ENCODE assay signal across 8 mouse cellular contexts in genomic region chr16:17275721-17276120, GRCm38 (mm10). TPM values are rescaled to one million over a fixed set of nuclear protein-coding genes. Genes with fewer than 3 reads are reported as not detected.
A peak's percentile ranks its signal among the peaks of the same experiment; 100 is the strongest.
DNase-seq lines count a peak whose midpoint lies in the region; ATAC-seq and TF ChIP-seq lines count a peak whose summit lies in the region.

Tmem191c (plus strand) TSS chr16:17276077.

- peaks cover 39% of the 10 kb centered on the region for H3K27me3 ChIP-seq in hindbrain, embryonic 13.5 days
- peaks cover 26% of the 10 kb centered on the region for H3K27me3 ChIP-seq in liver, embryonic 16.5 days (ENCODE audit: control insufficient read depth, insufficient read depth, low read depth, low read length)

- TF ChIP-seq POLR2A in brain, embryonic 14.5 days (IDR thresholded peaks at IDR 0.05; ENCODE audit: borderline replicate concordance, extremely low read depth, insufficient read depth, insufficient read length, poor library complexity, severe bottlenecking) = no peak

- peak within 1 kb of the TSS; percentile 54 for H3K4me3 ChIP-seq in hindbrain, embryonic 13.5 days
- peak within 1 kb of the TSS; percentile 67 for H3K4me3 ChIP-seq in liver, embryonic 16.5 days (ENCODE audit: low read depth, low read length)

- peaks cover 4% of the 10 kb centered on the region for H3K9me3 ChIP-seq in hindbrain, embryonic 13.5 days
- H3K9me3 ChIP-seq in liver, embryonic 16.5 days (replicated peaks; ENCODE audit: control insufficient read depth, low read length) = no peaks in the 10 kb centered on the region; the same call in 1 of the 2 replicates

- peaks cover 26% of the 10 kb centered on the region for H3K4me1 ChIP-seq in hindbrain, embryonic 13.5 days (replicated peaks)
- peaks cover 18% of the 10 kb centered on the region for H3K4me1 ChIP-seq in liver, embryonic 16.5 days (ENCODE audit: control insufficient read depth, low read depth, low read length)

- 60% methylated on average over 7 of the region's 7 CpGs for WGBS in hindbrain, embryonic 13.5 days
- WGBS in liver, embryonic 16.5 days (ENCODE audit: insufficient replicate concordance) = 43% methylated on average over 7 of the region's 7 CpGs

- no peak for DNase-seq in layer of hippocampus, adult 18-20 months (ENCODE audit: low spot score in 2 of 2)
- no peak for DNase-seq in layer of hippocampus, adult 9-11 months
- DNase-seq in brain, embryonic 14.5 days (ENCODE audit: low read depth) = no peak
- DNase-seq in spleen, postnatal 36 days (ENCODE audit: low spot score in 2 of 2) = no peak
- DNase-seq in Muller cell, postnatal 12 days (ENCODE audit: inconsistent ontology term) = no peak
- DNase-seq in embryo, embryonic 10 days (ENCODE audit: low spot score) = no peak

- ATAC-seq in hindbrain, embryonic 13.5 days (ENCODE audit: low FRiP score) = 0 out of 2 replicates have a peak, but pooled peaks have one; percentile 1
- no peak for ATAC-seq in liver, embryonic 16.5 days (ENCODE audit: low read depth)

- H3K36me3 ChIP-seq in hindbrain, embryonic 13.5 days = peaks cover 23% of the 10 kb centered on the region
- no peaks in the 10 kb centered on the region for H3K36me3 ChIP-seq in liver, embryonic 16.5 days (ENCODE audit: control insufficient read depth, insufficient read depth)

- peak within 1 kb of the TSS; percentile 88 for H3K27ac ChIP-seq in hindbrain, embryonic 13.5 days
- H3K27ac ChIP-seq in liver, embryonic 16.5 days (ENCODE audit: low read length) = no peak within 1 kb of the TSS

- H3K4me2 ChIP-seq in hindbrain, embryonic 13.5 days = peak within 1 kb of the TSS; percentile 79
- peak within 1 kb of the TSS; percentile 95 for H3K4me2 ChIP-seq in liver, embryonic 16.5 days (ENCODE audit: low read depth, low read length)

- TF ChIP-seq CTCF in brain, embryonic 14.5 days (IDR thresholded peaks at IDR 0.05; ENCODE audit: borderline replicate concordance, extremely low read depth, insufficient read depth, insufficient read length) = no peak

- peak within 1 kb of the TSS; percentile 73 for H3K9ac ChIP-seq in hindbrain, embryonic 13.5 days
- peak within 1 kb of the TSS; percentile 51 for H3K9ac ChIP-seq in liver, embryonic 16.5 days (ENCODE audit: low read depth, low read length)

RNA-seq across cellular contexts. Expression of gene Tmem191c, which starts in this region (rescaled TPM):
- 100 to 1,000 TPM in 1 of 2 experiments, 10 to 100 TPM in 1; 82.4 to 100 TPM for total RNA-seq in layer of hippocampus, adult 18-20 months (2021)
- polyA plus RNA-seq in brain, embryonic 14.5 days (2012; rRNA removed) = 46.6 and 63.5 TPM in 2 replicates
- 32.6 and 33.3 TPM in 2 replicates for polyA plus RNA-seq in hindbrain, embryonic 13.5 days (2015; fragmentation: Nextera tagmentation; extraction: Ambion mirVana)
- 2.9 and 4.0 TPM in 2 replicates for polyA plus RNA-seq in liver, embryonic 16.5 days (2015; fragmentation: Nextera tagmentation; extraction: Ambion mirVana)
